Mouse (Mus musculus) midbrain, embryonic 16.5 days (tissue): ENCODE measurements around the gene Fto. TPM values are rescaled to one million over a fixed set of nuclear protein-coding genes. Genes with fewer than 3 reads are reported as not detected.

Experiments used
- ATAC-seq: fragments of 200-750 bp; cut with Nextera tagmentation; 2 replicates; pipeline ENCODE4 v1.8.0; 2017; ENCODE audit warnings: moderate TSS enrichment
- H3K27ac ChIP-seq: fragments of 300-500 bp; sonication (generic); 2 replicates; pipeline ENCODE4 v1.5.1; 2014; ENCODE audit warnings: mild to moderate bottlenecking, low read length, mixed read lengths
- H3K27me3 ChIP-seq: fragments of 300-500 bp; sonication (generic); 2 replicates; pipeline ENCODE4 v1.6.1; 2014; ENCODE audit warnings: low read depth, low read length, mixed read lengths; ENCODE audit not compliant: control insufficient read depth, insufficient read depth
- H3K36me3 ChIP-seq: fragments of 300-500 bp; sonication (generic); 2 replicates; pipeline ENCODE4 v1.6.1; 2014; ENCODE audit warnings: mild to moderate bottlenecking, low read length, moderate library complexity, mixed read lengths; ENCODE audit not compliant: control insufficient read depth, insufficient read depth
- H3K4me1 ChIP-seq: fragments of 300-500 bp; sonication (generic); 2 replicates; pipeline ENCODE4 v1.6.1; 2014; ENCODE audit warnings: mild to moderate bottlenecking, low read length, mixed read lengths; ENCODE audit not compliant: control insufficient read depth, insufficient read depth
- H3K4me2 ChIP-seq: fragments of 300-500 bp; sonication (generic); 2 replicates; pipeline ENCODE4 v1.6.1; 2014; ENCODE audit warnings: mild to moderate bottlenecking, low read length, mixed read lengths
- H3K4me3 ChIP-seq: fragments of 300-500 bp; sonication (generic); 2 replicates; pipeline ENCODE4 v1.5.1; 2014; ENCODE audit warnings: low read depth, mild to moderate bottlenecking, low read length, moderate library complexity, mixed read lengths
- H3K9ac ChIP-seq: fragments of 300-500 bp; sonication (generic); 2 replicates; pipeline ENCODE4 v1.6.1; 2014; ENCODE audit warnings: low read depth, low read length, mixed read lengths
- H3K9me3 ChIP-seq: fragments of 300-500 bp; sonication (generic); replicated peaks from 2 replicates; pipeline ENCODE4 v1.6.1; 2014; ENCODE audit warnings: mild to moderate bottlenecking, low read length, mixed read lengths; ENCODE audit not compliant: control insufficient read depth, poor library complexity, severe bottlenecking
- WGBS: fragments of 180-500 bp; shearing (Covaris S2); extraction: QIAGEN DNeasy Blood & Tissue Kit; methylation state at CpG from one replicate; pipeline ENCODE4 v1.1.7; 2014; 5-methylcytosine and 5-hydroxymethylcytosine counted together
- polyA plus RNA-seq: library from polyadenylated mRNA; unstranded; fragments of >200 nt; fragmentation: Nextera tagmentation; extraction: Ambion mirVana; gene quantifications from 2 replicates; pipeline ENCODE4 v1.2.1, GENCODE M21; 2015

The Fto gene
- polyA plus RNA-seq, 1 experiment from 2014 or later, result 177 TPM

- H3K36me3 ChIP-seq, result no peaks in the 10 kb centered on the region
- H3K4me3 ChIP-seq, result no peak overlapping the region
- no peak; the same call in 1 of the 2 replicates for ATAC-seq
- no peak overlapping the region for H3K27ac ChIP-seq
- no peak overlapping the region for H3K4me2 ChIP-seq
- H3K9ac ChIP-seq, result no peak overlapping the region
- H3K27me3 ChIP-seq, result no peaks in the 10 kb centered on the region
- WGBS, result 45% methylated on average over 7 of the region's 7 CpGs
- H3K9me3 ChIP-seq, result no peaks in the 10 kb centered on the region
- peaks cover 26% of the 10 kb centered on the region for H3K4me1 ChIP-seq
These were observed 297.9 kb downstream of the Fto start for GRCm38 (mm10) chr8:91611191-91611590.

GRCm38 (mm10) chr8:91611723-91612362 is 298.5 kb downstream of the Fto start:
- Histone ChIP-seq H3K4me3 (no peak overlapping the region), H3K27ac (no peak overlapping the region), H3K9me3 (no peaks in the 10 kb centered on the region), H3K36me3 (no peaks in the 10 kb centered on the region), H3K27me3 (no peaks in the 10 kb centered on the region), H3K4me2 (no peak overlapping the region), H3K4me1 (peaks cover 32% of the 10 kb centered on the region), H3K9ac (no peak overlapping the region)
- peak; percentile 71; the same call in 1 of the 2 replicates for ATAC-seq
- WGBS, result 24% methylated on average over 14 of the region's 14 CpGs

- Histone ChIP-seq H3K4me3 (no peak overlapping the region), H3K36me3 (no peaks in the 10 kb centered on the region), H3K27me3 (no peaks in the 10 kb centered on the region), H3K9me3 (no peaks in the 10 kb centered on the region), H3K9ac (no peak overlapping the region), H3K27ac (no peak overlapping the region; the same call in 1 of the 2 replicates), H3K4me2 (no peak overlapping the region), H3K4me1 (peaks cover 39% of the 10 kb centered on the region)
- WGBS, result 31% methylated on average over 18 of the region's 18 CpGs
- peak; percentile 19; the same call in 1 of the 2 replicates for ATAC-seq
These were observed 299.2 kb downstream of the Fto start for GRCm38 (mm10) chr8:91612387-91613130.

- H3K4me3 ChIP-seq, result no peak overlapping the region
- no peak overlapping the region for H3K9ac ChIP-seq
- H3K27me3 ChIP-seq, result no peaks in the 10 kb centered on the region
- no peak overlapping the region for H3K27ac ChIP-seq
- H3K4me1 ChIP-seq, result peaks cover 50% of the 10 kb centered on the region
- no peak for ATAC-seq
- WGBS, result 23% methylated on average over 9 of the region's 9 CpGs
- H3K9me3 ChIP-seq, result no peaks in the 10 kb centered on the region
- no peaks in the 10 kb centered on the region for H3K36me3 ChIP-seq
- H3K4me2 ChIP-seq, result no peak overlapping the region
These were observed 300.3 kb downstream of the Fto start for GRCm38 (mm10) chr8:91613603-91614002.

GRCm38 (mm10) chr8:91615196-91615595 is 301.9 kb downstream of the Fto start:
- WGBS, result 84% methylated on average over 8 of the region's 8 CpGs
- no peak for ATAC-seq
- Histone ChIP-seq H3K9ac (no peak overlapping the region), H3K4me3 (no peak overlapping the region), H3K36me3 (no peaks in the 10 kb centered on the region), H3K4me2 (no peak overlapping the region), H3K27ac (no peak overlapping the region), H3K9me3 (no peaks in the 10 kb centered on the region), H3K27me3 (no peaks in the 10 kb centered on the region), H3K4me1 (peaks cover 52% of the 10 kb centered on the region)

GRCm38 (mm10) chr8:91615781-91616683 is 302.7 kb downstream of the Fto start:
- no peaks in the 10 kb centered on the region for H3K9me3 ChIP-seq
- no peaks in the 10 kb centered on the region for H3K36me3 ChIP-seq
- H3K4me1 ChIP-seq, result peaks cover 49% of the 10 kb centered on the region
- no peak overlapping the region for H3K9ac ChIP-seq
- no peak overlapping the region for H3K4me2 ChIP-seq
- ATAC-seq, result no peak
- H3K27ac ChIP-seq, result no peak overlapping the region
- no peak overlapping the region for H3K4me3 ChIP-seq
- WGBS, result 76% methylated on average over 11 of the region's 11 CpGs
- no peaks in the 10 kb centered on the region for H3K27me3 ChIP-seq

- peak; percentile 56; the same call in 1 of the 2 replicates for ATAC-seq
- Histone ChIP-seq H3K27me3 (no peaks in the 10 kb centered on the region), H3K9me3 (no peaks in the 10 kb centered on the region), H3K9ac (peak overlapping the region; percentile 0; the same call in 1 of the 2 replicates), H3K4me3 (no peak overlapping the region), H3K27ac (peak overlapping the region; percentile 54), H3K36me3 (no peaks in the 10 kb centered on the region), H3K4me2 (peak overlapping the region; percentile 13; the same call in 1 of the 2 replicates), H3K4me1 (peaks cover 34% of the 10 kb centered on the region)
- WGBS, result 42% methylated on average over 5 of the region's 5 CpGs
These were observed 304.4 kb downstream of the Fto start for GRCm38 (mm10) chr8:91617772-91618171.

GRCm38 (mm10) chr8:91622757-91623156 is 309.4 kb downstream of the Fto start:
- Histone ChIP-seq H3K4me3 (no peak overlapping the region), H3K9me3 (no peaks in the 10 kb centered on the region), H3K4me1 (peaks cover 32% of the 10 kb centered on the region), H3K9ac (no peak overlapping the region), H3K27ac (no peak overlapping the region), H3K36me3 (no peaks in the 10 kb centered on the region), H3K4me2 (no peak overlapping the region), H3K27me3 (no peaks in the 10 kb centered on the region)
- WGBS, result 37% methylated on average over 12 of the region's 12 CpGs
- ATAC-seq, result no peak
